Mouse (Mus musculus) myocyte (in vitro differentiated cells): ENCODE results near the gene Ptpn6. TPM values are rescaled to one million over a fixed set of nuclear protein-coding genes. Genes with fewer than 3 reads are reported as not detected.

Source experiments
- H3K27me3 ChIP-seq: one replicate; pipeline ENCODE4 v1.6.1; 2011; ENCODE audit not compliant: control insufficient read depth, insufficient read depth, insufficient read length
- H3K36me3 ChIP-seq: one replicate; pipeline ENCODE4 v1.6.1; 2011; ENCODE audit not compliant: control insufficient read depth, insufficient read depth
- H3K4me2 ChIP-seq: one replicate; pipeline ENCODE4 v1.6.1; 2011; ENCODE audit warnings: low read depth, control low read depth
- H3K4me3 ChIP-seq: one replicate; pipeline ENCODE4 v1.5.1; 2011; ENCODE audit warnings: mild to moderate bottlenecking, control low read depth, moderate library complexity
- H3K79me2 ChIP-seq: one replicate; pipeline ENCODE4 v1.6.1; 2011; ENCODE audit not compliant: control insufficient read depth, insufficient read depth
- H3ac ChIP-seq: one replicate; pipeline ENCODE4 v1.6.1; 2011; ENCODE audit not compliant: control insufficient read depth, insufficient read length
- CEBPB ChIP-seq: IDR thresholded peaks from 2 replicates; pipeline ENCODE4 v1.6.1; 2011; ENCODE audit warnings: mild to moderate bottlenecking, moderate library complexity; ENCODE audit not compliant: poor library complexity, insufficient read depth, severe bottlenecking
- E2F4 ChIP-seq: IDR thresholded peaks from one replicate; pipeline ENCODE4 v1.6.1; 2011; ENCODE audit warnings: mild to moderate bottlenecking, control low read depth, moderate library complexity; ENCODE audit not compliant: insufficient read depth
- MAX ChIP-seq: IDR thresholded peaks from one replicate; pipeline ENCODE4 v1.6.1; 2011; ENCODE audit warnings: low read depth, mild to moderate bottlenecking, control low read depth
- MYOD1 ChIP-seq, 3 experiments: IDR thresholded peaks; one replicate each; pipeline ENCODE4 v1.6.1; 2011; ENCODE audit warnings: control low read depth in 2 of 3, low read depth in 2 of 3, mild to moderate bottlenecking in 2 of 3, moderate library complexity in 1 of 3; ENCODE audit not compliant: insufficient read length in 2 of 3, control insufficient read depth in 1 of 3
- MYOG ChIP-seq, 3 experiments: IDR thresholded peaks; one replicate each; pipeline ENCODE4 v1.6.1; 2011; ENCODE audit warnings: control low read depth in 2 of 3, low read depth in 2 of 3, mild to moderate bottlenecking in 2 of 3; ENCODE audit not compliant: insufficient read length in 2 of 3, control insufficient read depth in 1 of 3, insufficient read depth in 1 of 3
- POLR2A ChIP-seq: IDR thresholded peaks from one replicate; pipeline ENCODE4 v1.6.1; 2011; ENCODE audit warnings: low read depth, mild to moderate bottlenecking, control low read depth, moderate library complexity; ENCODE audit not compliant: insufficient read length
- POLR2AphosphoS2 ChIP-seq: IDR thresholded peaks from one replicate; pipeline ENCODE4 v1.6.1; 2011; ENCODE audit warnings: low read depth, control low read depth; ENCODE audit not compliant: insufficient read length
- REST ChIP-seq: IDR thresholded peaks from one replicate; pipeline ENCODE4 v1.6.1; 2011; ENCODE audit warnings: mild to moderate bottlenecking, control low read depth, moderate library complexity; ENCODE audit not compliant: insufficient read depth, insufficient read length
- SRF ChIP-seq: IDR thresholded peaks from one replicate; pipeline ENCODE4 v1.6.1; 2011; ENCODE audit warnings: low read depth; ENCODE audit not compliant: control insufficient read depth, insufficient read length
- TCF12 ChIP-seq: IDR thresholded peaks from one replicate; pipeline ENCODE4 v1.6.1; 2011; ENCODE audit warnings: mild to moderate bottlenecking, control low read depth; ENCODE audit not compliant: poor library complexity, insufficient read depth, severe bottlenecking
- TCF3 ChIP-seq: IDR thresholded peaks from one replicate; pipeline ENCODE4 v1.6.1; 2011; ENCODE audit warnings: low read depth, control low read depth; ENCODE audit not compliant: insufficient read length
- USF1 ChIP-seq: IDR thresholded peaks from one replicate; pipeline ENCODE4 v1.6.1; 2011; ENCODE audit warnings: low read depth, mild to moderate bottlenecking, control low read depth, moderate library complexity
- polyA plus RNA-seq: library from polyadenylated mRNA; unstranded; fragments of >200 nt; fragmentation: generic; extraction: Trizol; gene quantifications from one replicate; pipeline ENCODE4 v1.2.1, GENCODE M21; 2012; ENCODE audit warnings: missing spikeins

Gene Ptpn6
- polyA plus RNA-seq, 1 experiment = 3.1 TPM

- H3K79me2 ChIP-seq = peaks cover 29% of the 10 kb centered on the region
- H3K27me3 ChIP-seq = no peaks in the 10 kb centered on the region
- peaks cover 37% of the 10 kb centered on the region for H3K36me3 ChIP-seq
- no peak overlapping the region for H3K4me2 ChIP-seq
- TF ChIP-seq E2F4 = no peak
- TF ChIP-seq MAX = no peak
- TF ChIP-seq CEBPB = no peak
- no peak for TF ChIP-seq SRF
- no peak for TF ChIP-seq POLR2A
- TF ChIP-seq MYOG (IDR thresholded peaks at IDR 0.05; ENCODE audit: control insufficient read depth in 1 of 3, insufficient read depth in 1 of 3, insufficient read length in 2 of 3, low read depth in 2 of 3) = no peak
- TF ChIP-seq USF1 = no peak
- TF ChIP-seq TCF12 = no peak
- TF ChIP-seq REST = no peak
- no peak for TF ChIP-seq TCF3
- TF ChIP-seq POLR2AphosphoS2 = no peak
- no peak for TF ChIP-seq MYOD1 (IDR thresholded peaks at IDR 0.05; ENCODE audit: control insufficient read depth in 1 of 3, insufficient read length in 2 of 3, low read depth in 2 of 3)
- H3K4me3 ChIP-seq = no peak overlapping the region
- H3ac ChIP-seq = no peak overlapping the region
Observed at GRCm38 (mm10) chr6:124703789-124704188, 34.7 kb downstream of the Ptpn6 start.

- Histone ChIP-seq H3K79me2 (peaks cover 19% of the 10 kb centered on the region), H3K27me3 (no peaks in the 10 kb centered on the region), H3K4me2 (no peak overlapping the region), H3K36me3 (peaks cover 37% of the 10 kb centered on the region), H3ac (no peak overlapping the region), H3K4me3 (no peak overlapping the region)
- TF ChIP-seq POLR2A (no peak), USF1 (no peak)
Observed at GRCm38 (mm10) chr6:124702784-124703103, 35.8 kb downstream of the Ptpn6 start.

- H3K36me3 ChIP-seq = peaks cover 37% of the 10 kb centered on the region
- no peak overlapping the region for H3ac ChIP-seq
- H3K79me2 ChIP-seq = peaks cover 15% of the 10 kb centered on the region
- TF ChIP-seq POLR2AphosphoS2 (peak; percentile 9), MYOD1 (IDR thresholded peaks at IDR 0.05; ENCODE audit: control insufficient read depth in 1 of 3, insufficient read length in 2 of 3, low read depth in 2 of 3) (no peak)
- H3K27me3 ChIP-seq = no peaks in the 10 kb centered on the region
- no peak overlapping the region for H3K4me3 ChIP-seq
- no peak overlapping the region for H3K4me2 ChIP-seq
Observed at GRCm38 (mm10) chr6:124702102-124702783, 36.3 kb downstream of the Ptpn6 start.

GRCm38 (mm10) chr6:124701338-124701737, 37.2 kb downstream of the Ptpn6 start:
- H3K4me2 ChIP-seq = no peak overlapping the region
- H3K27me3 ChIP-seq = no peaks in the 10 kb centered on the region
- H3K4me3 ChIP-seq = no peak overlapping the region
- TF ChIP-seq MAX = no peak
- peak; percentile 69 for TF ChIP-seq POLR2AphosphoS2
- H3K79me2 ChIP-seq = peaks cover 6% of the 10 kb centered on the region
- H3K36me3 ChIP-seq = peaks cover 37% of the 10 kb centered on the region
- H3ac ChIP-seq = no peak overlapping the region

GRCm38 (mm10) chr6:124699962-124700610, 38.4 kb downstream of the Ptpn6 start:
- H3K4me2 ChIP-seq = peak overlapping the region; percentile 53
- no peak overlapping the region for H3ac ChIP-seq
- TF ChIP-seq REST = no peak
- TF ChIP-seq MAX = no peak
- peak; percentile 87 for TF ChIP-seq TCF12
- TF ChIP-seq SRF = no peak
- no peak for TF ChIP-seq USF1
- no peak for TF ChIP-seq POLR2A
- peak; percentile 65 to 94 (median 81) for TF ChIP-seq MYOD1 (IDR thresholded peaks at IDR 0.05; ENCODE audit: control insufficient read depth in 1 of 3, insufficient read length in 2 of 3, low read depth in 2 of 3)
- peak; percentile 67 for TF ChIP-seq POLR2AphosphoS2
- TF ChIP-seq CEBPB = peak; percentile 89
- TF ChIP-seq E2F4 = no peak
- peak; percentile 74 to 96 (median 81) for TF ChIP-seq MYOG (IDR thresholded peaks at IDR 0.05; ENCODE audit: control insufficient read depth in 1 of 3, insufficient read depth in 1 of 3, insufficient read length in 2 of 3, low read depth in 2 of 3)
- TF ChIP-seq TCF3 = peak; percentile 80
- no peaks in the 10 kb centered on the region for H3K27me3 ChIP-seq
- H3K79me2 ChIP-seq = no peaks in the 10 kb centered on the region
- peaks cover 32% of the 10 kb centered on the region for H3K36me3 ChIP-seq
- no peak overlapping the region for H3K4me3 ChIP-seq
